8 mouse cellular contexts compared by ENCODE assay signal in genomic region chr19:42089748-42090595, GRCm38 (mm10). TPM values are rescaled to one million over a fixed set of nuclear protein-coding genes. Genes with fewer than 3 reads are reported as not detected.
A peak's percentile ranks its signal among the peaks of the same experiment; 100 is the strongest.
DNase-seq lines count a peak whose midpoint lies in the region; ATAC-seq and TF ChIP-seq lines count a peak whose summit lies in the region.

Pi4k2a (plus strand) TSS chr19:42090470.

- peak within 1 kb of the TSS; percentile 91 for H3K4me2 ChIP-seq in forebrain, embryonic 13.5 days
- peak within 1 kb of the TSS; percentile 79 for H3K4me2 ChIP-seq in liver, postnatal 0 days (ENCODE audit: low read depth, low read length)
- peak within 1 kb of the TSS; percentile 73 for H3K4me2 ChIP-seq in neural tube, embryonic 14.5 days (ENCODE audit: low read depth, low read length)

- WGBS in forebrain, embryonic 13.5 days, result 1% methylated on average over 50 of the region's 55 CpGs
- under 1% methylated on average over 54 of the region's 55 CpGs for WGBS in large intestine, adult 2 months
- 1% methylated on average over 55 of the region's 55 CpGs for WGBS in liver, postnatal 0 days (ENCODE audit: insufficient replicate concordance)
- under 1% methylated on average over 55 of the region's 55 CpGs for WGBS in neural tube, embryonic 14.5 days

- no peak for TF ChIP-seq POLR2A in ES-Bruce4 (IDR thresholded peaks at IDR 0.05; ENCODE audit: insufficient read depth, low read length)

- peak within 1 kb of the TSS; percentile 87 for H3K4me3 ChIP-seq in ES-Bruce4 (ENCODE audit: low read depth, low read length)
- peak within 1 kb of the TSS; percentile 94 for H3K4me3 ChIP-seq in forebrain, embryonic 13.5 days
- peak within 1 kb of the TSS; percentile 79 for H3K4me3 ChIP-seq in liver, postnatal 0 days (ENCODE audit: low read depth, low read length)
- H3K4me3 ChIP-seq in neural tube, embryonic 14.5 days (ENCODE audit: low read depth, low read length), result peak within 1 kb of the TSS; percentile 91

- no peak for TF ChIP-seq EP300 in ES-Bruce4 (IDR thresholded peaks at IDR 0.05; ENCODE audit: insufficient read depth, low read depth, low read length)
- TF ChIP-seq EP300 in liver, postnatal 0 days (IDR thresholded peaks at IDR 0.05; ENCODE audit: low read depth), result no peak; the same call in 1 of the 2 replicates

- DNase-seq in heart, postnatal 10 days, result peak; percentile 99 to 100
- peak; percentile 98 for DNase-seq in large intestine, adult 2 months (ENCODE audit: low read depth, low spot score)
- DNase-seq in liver, postnatal 0 days, result peak; percentile 99
- DNase-seq in testis, postnatal 10 days (ENCODE audit: low spot score), result peak; percentile 98

- H3K36me3 ChIP-seq in ES-Bruce4 (ENCODE audit: control insufficient read depth, insufficient read depth, low read length, poor library complexity, severe bottlenecking), result peaks cover 2% of the 10 kb centered on the region; the same call in 1 of the 2 replicates
- H3K36me3 ChIP-seq in forebrain, embryonic 13.5 days (ENCODE audit: poor library complexity, severe bottlenecking), result 0 out of 2 replicates have a peak, but pooled peaks cover 8% of the 10 kb centered on the region
- peaks cover 12% of the 10 kb centered on the region for H3K36me3 ChIP-seq in liver, postnatal 0 days (replicated peaks; ENCODE audit: insufficient read depth, low read length)
- peaks cover 5% of the 10 kb centered on the region; the same call in 1 of the 2 replicates for H3K36me3 ChIP-seq in neural tube, embryonic 14.5 days (ENCODE audit: control insufficient read depth, insufficient read depth, low read length)

- H3K27ac ChIP-seq in ES-Bruce4 (ENCODE audit: insufficient read depth, low read length), result peak within 1 kb of the TSS; percentile 88
- peak within 1 kb of the TSS; percentile 83 for H3K27ac ChIP-seq in forebrain, embryonic 13.5 days
- H3K27ac ChIP-seq in liver, postnatal 0 days (ENCODE audit: low read depth), result peak within 1 kb of the TSS; percentile 99
- peak within 1 kb of the TSS; percentile 89 for H3K27ac ChIP-seq in neural tube, embryonic 14.5 days (ENCODE audit: low read depth, low read length)

- ATAC-seq in cerebellum, adult (ENCODE audit: insufficient number of reproducible peaks, low FRiP score, low TSS enrichment), result peak; percentile 96
- ATAC-seq in forebrain, embryonic 13.5 days, result peak; percentile 99
- ATAC-seq in liver, postnatal 0 days, result peak; percentile 96
- peak; percentile 97 for ATAC-seq in neural tube, embryonic 14.5 days (ENCODE audit: low read depth)

- intact Hi-C loops in heart, postnatal 10 days (cut with DNase I), result no loop called here

- H3K4me1 ChIP-seq in ES-Bruce4 (ENCODE audit: control insufficient read depth, insufficient read depth, low read length), result no peaks in the 10 kb centered on the region
- peaks cover 37% of the 10 kb centered on the region for H3K4me1 ChIP-seq in forebrain, embryonic 13.5 days
- peaks cover 22% of the 10 kb centered on the region for H3K4me1 ChIP-seq in liver, postnatal 0 days (ENCODE audit: insufficient read depth)
- peaks cover 18% of the 10 kb centered on the region for H3K4me1 ChIP-seq in neural tube, embryonic 14.5 days (ENCODE audit: control insufficient read depth, insufficient read depth, low read length)

- H3K27me3 ChIP-seq in ES-Bruce4 (ENCODE audit: control insufficient read depth, insufficient read depth, low read length, poor library complexity, severe bottlenecking), result no peaks in the 10 kb centered on the region
- no peaks in the 10 kb centered on the region for H3K27me3 ChIP-seq in forebrain, embryonic 13.5 days
- H3K27me3 ChIP-seq in liver, postnatal 0 days (ENCODE audit: insufficient read depth, low read length), result no peaks in the 10 kb centered on the region
- no peaks in the 10 kb centered on the region; the same call in 1 of the 2 replicates for H3K27me3 ChIP-seq in neural tube, embryonic 14.5 days (ENCODE audit: control insufficient read depth, insufficient read depth, low read length)

- TF ChIP-seq CTCF in ES-Bruce4 (IDR thresholded peaks at IDR 0.05; ENCODE audit: low read depth, low read length), result no peak
- TF ChIP-seq CTCF in liver, postnatal 0 days (IDR thresholded peaks at IDR 0.05; ENCODE audit: low read depth), result no peak

- H3K9ac ChIP-seq in ES-Bruce4 (ENCODE audit: low read depth, poor library complexity, severe bottlenecking), result peak within 1 kb of the TSS; percentile 91
- H3K9ac ChIP-seq in forebrain, embryonic 13.5 days, result peak within 1 kb of the TSS; percentile 94
- peak within 1 kb of the TSS; percentile 86 for H3K9ac ChIP-seq in liver, postnatal 0 days (replicated peaks)
- peak within 1 kb of the TSS; percentile 87 for H3K9ac ChIP-seq in neural tube, embryonic 14.5 days (replicated peaks; ENCODE audit: low read depth, low read length)

- H3K9me3 ChIP-seq in ES-Bruce4 (replicated peaks; ENCODE audit: control insufficient read depth, insufficient read depth, low read length, poor library complexity, severe bottlenecking), result no peaks in the 10 kb centered on the region
- no peaks in the 10 kb centered on the region for H3K9me3 ChIP-seq in forebrain, embryonic 13.5 days (replicated peaks)
- no peaks in the 10 kb centered on the region for H3K9me3 ChIP-seq in liver, postnatal 0 days (ENCODE audit: low read length)
- H3K9me3 ChIP-seq in neural tube, embryonic 14.5 days (ENCODE audit: control insufficient read depth, low read length), result no peaks in the 10 kb centered on the region

RNA-seq across cellular contexts. Expression of gene Pi4k2a, which starts in this region (rescaled TPM):
- polyA plus RNA-seq in ES-Bruce4 (2011; ENCODE audit: insufficient read depth, insufficient read length, low read depth, missing spikeins), result 27.2 and 30.4 TPM in 2 replicates
- 16.5 and 21.7 TPM in 2 replicates for polyA plus RNA-seq in forebrain, embryonic 13.5 days (2015; fragmentation: Nextera tagmentation; extraction: Ambion mirVana)
- total RNA-seq in heart, postnatal 10 days (2021), result 10 to 100 TPM; 16.1 to 17.9 TPM
- 32.0 and 34.2 TPM in 2 replicates for polyA plus RNA-seq in large intestine, adult 2 months (2012; rRNA removed)
- polyA plus RNA-seq in liver, postnatal 0 days (2015; fragmentation: Nextera tagmentation; extraction: Ambion mirVana), result 16.1 and 18.3 TPM in 2 replicates
- polyA plus RNA-seq in neural tube, embryonic 14.5 days (2014; fragmentation: Nextera tagmentation; extraction: Ambion mirVana), result 35.3 and 40.7 TPM in 2 replicates

Comparison
In these comparisons a context has a peak if more than half of its experiments do, and no peak if none do; other contexts are left out.
1. Peak in every context shown above with its lines: DNase-seq, ATAC-seq, H3K4me3 ChIP-seq and H3K27ac ChIP-seq.